Mouse (Mus musculus) forebrain, embryonic 15.5 days (tissue): Measurements from ENCODE around the gene Selenop. TPM values are rescaled to one million over a fixed set of nuclear protein-coding genes. Genes with fewer than 3 reads are reported as not detected.

Source experiments
- ATAC-seq: fragments of 200-750 bp; cut with Nextera tagmentation; replicated peaks from 2 replicates; pipeline ENCODE4 v1.8.0; 2017; ENCODE audit warnings: mild to moderate bottlenecking, moderate TSS enrichment, moderate library complexity
- H3K27ac ChIP-seq: fragments of 300-500 bp; sonication (generic); replicated peaks from 2 replicates; pipeline ENCODE4 v1.5.1; 2015; ENCODE audit warnings: mild to moderate bottlenecking, inconsistent platforms
- H3K27me3 ChIP-seq: fragments of 300-500 bp; sonication (generic); 2 replicates; pipeline ENCODE4 v1.6.1; 2015; ENCODE audit warnings: inconsistent platforms
- H3K36me3 ChIP-seq: fragments of 300-500 bp; sonication (generic); 2 replicates; pipeline ENCODE4 v1.6.1; 2015; ENCODE audit warnings: mild to moderate bottlenecking, inconsistent platforms
- H3K4me1 ChIP-seq: fragments of 300-500 bp; sonication (generic); 2 replicates; pipeline ENCODE4 v1.6.1; 2015; ENCODE audit warnings: inconsistent platforms
- H3K4me2 ChIP-seq: fragments of 300-500 bp; sonication (generic); replicated peaks from 2 replicates; pipeline ENCODE4 v1.6.1; 2015; ENCODE audit warnings: mild to moderate bottlenecking, inconsistent platforms
- H3K4me3 ChIP-seq: fragments of 300-500 bp; sonication (generic); 2 replicates; pipeline ENCODE4 v1.5.1; 2015; ENCODE audit warnings: mild to moderate bottlenecking, inconsistent platforms
- H3K9ac ChIP-seq: fragments of 300-500 bp; sonication (generic); replicated peaks from 2 replicates; pipeline ENCODE4 v1.6.1; 2015; ENCODE audit warnings: mild to moderate bottlenecking, inconsistent platforms
- H3K9me3 ChIP-seq: fragments of 300-500 bp; sonication (generic); 2 replicates; pipeline ENCODE4 v1.6.1; 2016; ENCODE audit warnings: inconsistent platforms
- whole genome bisulfite sequencing: fragments of 180-500 bp; shearing (Covaris S2); methylation state at CpG from one replicate; pipeline ENCODE4 v1.1.7; 2015; ENCODE audit warnings: mixed read lengths; 5-methylcytosine and 5-hydroxymethylcytosine counted together
- polyA plus RNA-seq: library from polyadenylated mRNA; unstranded; fragments of >200 nt; fragmentation: Nextera tagmentation; extraction: Ambion mirVana; gene quantifications from 2 replicates; pipeline ENCODE4 v1.2.1, GENCODE M21; 2015

Gene Selenop
- polyA plus RNA-seq, 1 experiment from 2014 or later = 70.5 TPM

- Histone ChIP-seq H3K36me3 (no peaks in the 10 kb centered on the region), H3K4me3 (no peak overlapping the region), H3K4me1 (no peaks in the 10 kb centered on the region), H3K9me3 (no peaks in the 10 kb centered on the region), H3K9ac (no peak overlapping the region), H3K27ac (no peak overlapping the region), H3K27me3 (no peaks in the 10 kb centered on the region), H3K4me2 (no peak overlapping the region)
- WGBS = 89% methylated on average over 2 of the region's 2 CpGs
- ATAC-seq = no peak
Observed at GRCm38 (mm10) chr15:3250620-3251019, 17.7 kb upstream of the Selenop start.

DNA sequence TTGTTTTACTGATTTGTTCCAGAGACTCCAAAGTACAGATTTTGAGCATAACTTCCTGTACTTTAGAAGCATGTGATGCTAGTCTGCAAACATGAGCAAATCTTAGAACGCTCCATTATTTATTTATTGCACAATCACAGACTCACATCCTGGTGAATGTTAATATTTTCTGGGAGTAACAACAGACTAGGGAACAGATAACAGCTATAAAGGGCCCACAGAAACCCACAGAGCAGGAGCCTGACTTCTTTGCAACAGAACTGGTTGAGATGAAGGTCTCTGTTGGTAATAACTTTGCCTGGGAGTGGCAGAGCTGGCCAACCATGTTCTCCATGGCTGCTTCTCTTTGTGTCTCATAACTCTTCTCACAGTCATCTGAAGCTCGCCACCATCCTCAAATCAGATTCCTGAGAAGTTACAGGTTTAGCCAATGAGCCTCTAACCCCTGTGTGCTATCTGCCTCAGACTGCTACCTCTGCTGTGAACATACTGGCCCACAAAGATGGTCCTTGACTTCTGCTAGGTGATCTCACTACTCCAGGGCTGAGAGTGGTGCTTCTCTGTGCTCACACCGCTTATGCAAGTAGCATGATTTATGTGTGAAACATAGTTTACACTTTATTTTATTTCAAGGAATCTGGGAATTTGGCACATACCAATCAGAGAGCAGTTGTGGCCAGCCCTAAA lies 17.2 kb upstream of the Selenop start:
- H3K4me1 ChIP-seq = no peaks in the 10 kb centered on the region
- H3K27me3 ChIP-seq = no peaks in the 10 kb centered on the region
- no peak overlapping the region for H3K4me3 ChIP-seq
- 90% methylated on average over 3 of the region's 3 CpGs for WGBS
- H3K9ac ChIP-seq = no peak overlapping the region
- H3K9me3 ChIP-seq = no peaks in the 10 kb centered on the region
- no peak overlapping the region for H3K4me2 ChIP-seq
- H3K36me3 ChIP-seq = no peaks in the 10 kb centered on the region
- no peak overlapping the region for H3K27ac ChIP-seq
- no peak for ATAC-seq

- Histone ChIP-seq H3K27ac (no peak overlapping the region), H3K4me2 (no peak overlapping the region), H3K27me3 (no peaks in the 10 kb centered on the region), H3K4me1 (no peaks in the 10 kb centered on the region), H3K9me3 (no peaks in the 10 kb centered on the region), H3K36me3 (no peaks in the 10 kb centered on the region), H3K9ac (no peak overlapping the region), H3K4me3 (no peak overlapping the region)
- ATAC-seq = no peak
Observed at GRCm38 (mm10) chr15:3251718-3252067, 16.7 kb upstream of the Selenop start.

GRCm38 (mm10) chr15:3259025-3259424 lies 9.3 kb upstream of the Selenop start:
- Histone ChIP-seq H3K4me2 (no peak overlapping the region), H3K9me3 (no peaks in the 10 kb centered on the region), H3K9ac (no peak overlapping the region), H3K27ac (no peak overlapping the region), H3K27me3 (no peaks in the 10 kb centered on the region), H3K4me3 (no peak overlapping the region), H3K4me1 (no peaks in the 10 kb centered on the region), H3K36me3 (no peaks in the 10 kb centered on the region)
- 100% methylated on average over 1 of the region's 1 CpGs for WGBS
- no peak for ATAC-seq

DNA sequence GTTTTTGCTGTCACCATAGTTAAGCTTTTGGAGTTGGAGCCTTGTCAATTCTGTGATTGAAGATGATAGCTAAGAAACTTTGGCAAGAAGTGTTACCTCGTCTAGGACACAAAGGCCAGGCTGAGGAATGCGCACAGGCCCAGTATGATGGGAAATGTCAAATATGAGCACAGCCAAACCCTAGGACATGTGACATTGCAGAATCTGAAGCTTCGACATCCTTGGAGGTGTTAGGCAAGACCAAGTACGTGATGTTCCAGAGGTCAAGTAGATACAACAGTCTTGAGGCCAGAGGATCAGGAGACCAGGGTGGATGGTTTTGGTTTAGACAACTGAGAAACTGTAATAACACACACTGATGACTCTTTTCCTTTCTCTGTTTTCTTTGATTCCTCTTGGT lies 8.0 kb upstream of the Selenop start:
- no peaks in the 10 kb centered on the region for H3K27me3 ChIP-seq
- H3K36me3 ChIP-seq = no peaks in the 10 kb centered on the region
- H3K9ac ChIP-seq = no peak overlapping the region
- 87% methylated on average over 4 of the region's 4 CpGs for WGBS
- no peak overlapping the region for H3K4me3 ChIP-seq
- H3K4me1 ChIP-seq = no peaks in the 10 kb centered on the region
- no peaks in the 10 kb centered on the region for H3K9me3 ChIP-seq
- no peak overlapping the region for H3K4me2 ChIP-seq
- H3K27ac ChIP-seq = no peak overlapping the region
- no peak for ATAC-seq

GRCm38 (mm10) chr15:3262883-3263282 lies 5.5 kb upstream of the Selenop start:
- no peak overlapping the region for H3K27ac ChIP-seq
- H3K4me2 ChIP-seq = no peak overlapping the region
- H3K4me1 ChIP-seq = no peaks in the 10 kb centered on the region
- no peaks in the 10 kb centered on the region for H3K27me3 ChIP-seq
- no peaks in the 10 kb centered on the region for H3K36me3 ChIP-seq
- 73% methylated on average over 3 of the region's 3 CpGs for WGBS
- H3K9ac ChIP-seq = no peak overlapping the region
- no peak for ATAC-seq
- no peaks in the 10 kb centered on the region for H3K9me3 ChIP-seq
- H3K4me3 ChIP-seq = no peak overlapping the region

DNA sequence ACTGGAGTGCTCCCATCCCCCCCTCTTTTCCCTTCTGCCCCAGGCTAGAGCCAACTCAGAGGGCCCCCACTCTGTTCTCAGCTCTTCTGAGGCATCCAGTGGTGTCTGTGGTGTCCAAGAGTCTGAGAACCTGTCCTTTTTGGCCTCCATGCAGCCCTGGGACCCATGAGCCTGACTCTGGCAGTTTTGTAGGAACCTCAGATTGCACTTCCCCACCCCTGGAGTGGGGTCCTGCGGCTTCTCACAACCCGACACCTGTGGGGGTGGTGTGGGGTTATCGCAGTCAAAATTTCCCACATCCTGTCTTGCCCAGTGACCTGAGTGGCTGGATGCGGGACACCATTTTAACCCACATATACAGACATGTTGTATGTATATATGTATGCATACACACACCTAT lies 4.1 kb upstream of the Selenop start:
- 93% methylated on average over 4 of the region's 4 CpGs for WGBS
- no peak overlapping the region for H3K9ac ChIP-seq
- no peaks in the 10 kb centered on the region for H3K9me3 ChIP-seq
- H3K36me3 ChIP-seq = no peaks in the 10 kb centered on the region
- no peak overlapping the region for H3K27ac ChIP-seq
- H3K4me1 ChIP-seq = no peaks in the 10 kb centered on the region
- no peak overlapping the region for H3K4me3 ChIP-seq
- no peak for ATAC-seq
- no peaks in the 10 kb centered on the region for H3K27me3 ChIP-seq
- no peak overlapping the region for H3K4me2 ChIP-seq

DNA sequence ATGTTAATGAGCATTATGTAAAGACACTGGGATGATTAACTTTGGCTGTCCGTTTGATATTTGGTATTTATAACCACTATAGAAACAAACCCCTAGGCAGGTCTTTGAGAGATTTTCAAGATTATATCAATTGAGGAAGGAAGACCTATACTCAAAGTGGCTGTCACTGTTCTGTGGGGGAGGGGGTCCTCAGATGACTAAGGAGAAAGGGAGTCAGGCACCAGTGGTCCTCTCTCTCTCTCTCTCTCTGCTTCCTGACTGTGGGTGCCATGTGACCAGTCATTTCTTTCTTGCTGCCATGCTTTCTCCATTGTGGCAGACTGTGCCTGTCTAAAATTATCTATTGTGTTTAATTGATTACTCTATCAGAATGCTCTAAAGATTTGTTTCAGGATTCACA lies 3.5 kb upstream of the Selenop start:
- no peak overlapping the region for H3K4me3 ChIP-seq
- ATAC-seq = no peak
- H3K4me1 ChIP-seq = no peaks in the 10 kb centered on the region
- H3K9me3 ChIP-seq = no peaks in the 10 kb centered on the region
- H3K4me2 ChIP-seq = no peak overlapping the region
- no peak overlapping the region for H3K9ac ChIP-seq
- WGBS = 95% methylated on average over 1 of the region's 1 CpGs
- no peaks in the 10 kb centered on the region for H3K27me3 ChIP-seq
- H3K27ac ChIP-seq = no peak overlapping the region
- no peaks in the 10 kb centered on the region for H3K36me3 ChIP-seq

- no peaks in the 10 kb centered on the region for H3K27me3 ChIP-seq
- 87% methylated on average over 4 of the region's 4 CpGs for WGBS
Observed at GRCm38 (mm10) chr15:3269496-3269895, 1.1 kb downstream of the Selenop start.

GRCm38 (mm10) chr15:3269996-3270645 lies 1.8 kb downstream of the Selenop start:
- Histone ChIP-seq H3K4me2 (no peak overlapping the region), H3K4me1 (peaks cover 5% of the 10 kb centered on the region), H3K27ac (no peak overlapping the region; the same call in 1 of the 2 replicates), H3K4me3 (no peak overlapping the region), H3K9ac (no peak overlapping the region), H3K36me3 (no peaks in the 10 kb centered on the region), H3K27me3 (no peaks in the 10 kb centered on the region), H3K9me3 (no peaks in the 10 kb centered on the region)
- ATAC-seq = no peak
- 10% methylated on average over 6 of the region's 6 CpGs for WGBS

More at GRCm38 (mm10) chr15:3269496-3269895, 1.1 kb downstream of the Selenop start:
- Histone ChIP-seq H3K9me3 (no peaks in the 10 kb centered on the region), H3K27ac (no peak overlapping the region), H3K4me3 (no peak overlapping the region), H3K4me2 (no peak overlapping the region), H3K36me3 (no peaks in the 10 kb centered on the region), H3K4me1 (peaks cover 5% of the 10 kb centered on the region), H3K9ac (no peak overlapping the region)
- ATAC-seq = no peak

GRCm38 (mm10) chr15:3270646-3271077 lies 2.3 kb downstream of the Selenop start:
- no peaks in the 10 kb centered on the region for H3K27me3 ChIP-seq
- 6% methylated on average over 12 of the region's 12 CpGs for WGBS
- H3K9me3 ChIP-seq = no peaks in the 10 kb centered on the region
- no peak overlapping the region for H3K9ac ChIP-seq
- no peak overlapping the region; the same call in 1 of the 2 replicates for H3K27ac ChIP-seq
- no peaks in the 10 kb centered on the region for H3K36me3 ChIP-seq
- no peak for ATAC-seq
- H3K4me1 ChIP-seq = peaks cover 5% of the 10 kb centered on the region
- H3K4me3 ChIP-seq = peak overlapping the region; percentile 17
- H3K4me2 ChIP-seq = peak overlapping the region; percentile 22; the same call in 1 of the 2 replicates

DNA sequence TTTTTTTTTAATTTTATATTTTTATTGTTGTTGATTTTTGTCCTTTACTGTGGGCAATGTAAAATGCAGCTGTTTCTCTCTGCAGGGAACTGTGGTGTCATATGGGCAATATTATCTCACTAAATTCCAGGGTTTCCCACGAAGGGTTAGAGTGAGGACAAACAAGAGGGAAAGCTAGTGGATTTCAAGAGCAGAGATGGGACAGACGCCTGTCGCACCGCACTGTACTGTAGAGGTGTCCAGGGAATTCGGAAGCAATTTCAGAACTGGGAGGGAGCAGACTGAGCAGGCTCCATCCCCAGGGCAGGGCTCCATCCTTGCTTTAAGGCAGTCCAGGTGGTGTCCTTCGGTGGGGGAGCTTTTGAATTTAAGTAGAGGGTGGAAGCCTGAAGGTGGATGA lies 2.9 kb downstream of the Selenop start:
- H3K4me1 ChIP-seq = peaks cover 5% of the 10 kb centered on the region
- no peak overlapping the region for H3K27ac ChIP-seq
- 55% methylated on average over 6 of the region's 6 CpGs for WGBS
- H3K4me3 ChIP-seq = peak overlapping the region; percentile 14; the same call in 1 of the 2 replicates
- no peak; the same call in 1 of the 2 replicates for ATAC-seq
- no peaks in the 10 kb centered on the region for H3K27me3 ChIP-seq
- H3K36me3 ChIP-seq = no peaks in the 10 kb centered on the region
- H3K9me3 ChIP-seq = no peaks in the 10 kb centered on the region
- H3K9ac ChIP-seq = no peak overlapping the region
- H3K4me2 ChIP-seq = no peak overlapping the region

DNA sequence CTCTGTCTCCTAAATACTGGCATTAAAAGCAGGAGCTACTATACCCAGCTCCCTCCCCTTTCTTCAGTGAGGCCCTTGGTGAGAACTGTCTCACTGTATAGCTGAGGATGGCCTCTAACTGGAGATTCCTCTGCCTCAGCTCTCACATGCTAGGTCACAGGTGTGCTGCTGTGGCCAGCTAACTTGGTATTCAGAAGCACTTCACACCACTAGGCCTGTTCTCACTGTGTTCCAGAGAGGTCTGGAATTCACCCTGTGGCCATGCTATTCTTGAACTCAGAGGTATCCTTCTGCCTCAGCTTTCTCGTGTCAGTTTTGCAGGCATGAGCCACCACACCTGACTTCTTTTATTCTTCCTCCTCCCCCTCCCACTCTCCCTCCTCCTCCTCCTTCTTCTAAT lies 4.8 kb downstream of the Selenop start:
- Histone ChIP-seq H3K27me3 (no peaks in the 10 kb centered on the region), H3K4me3 (no peak overlapping the region), H3K4me2 (no peak overlapping the region), H3K9me3 (no peaks in the 10 kb centered on the region), H3K27ac (no peak overlapping the region), H3K36me3 (no peaks in the 10 kb centered on the region), H3K4me1 (peaks cover 5% of the 10 kb centered on the region), H3K9ac (no peak overlapping the region)
- ATAC-seq = no peak
- whole genome bisulfite sequencing = 63% methylated on average over 1 of the region's 1 CpGs
